Mouse (Mus musculus) G1E (cell line): Measurements from ENCODE around the gene Lrmda.

Experiments
- CTCF ChIP-seq: IDR thresholded peaks from 2 replicates; pipeline ENCODE4 v1.5.1; 2012; ENCODE audit warnings: low read depth, low read length, inconsistent platforms, mixed read lengths
- POLR2AphosphoS5 ChIP-seq: IDR thresholded peaks from 2 replicates; pipeline ENCODE4 v1.6.1; 2012; ENCODE audit warnings: low read depth, low read length, inconsistent platforms; ENCODE audit not compliant: insufficient replicate concordance

DNA sequence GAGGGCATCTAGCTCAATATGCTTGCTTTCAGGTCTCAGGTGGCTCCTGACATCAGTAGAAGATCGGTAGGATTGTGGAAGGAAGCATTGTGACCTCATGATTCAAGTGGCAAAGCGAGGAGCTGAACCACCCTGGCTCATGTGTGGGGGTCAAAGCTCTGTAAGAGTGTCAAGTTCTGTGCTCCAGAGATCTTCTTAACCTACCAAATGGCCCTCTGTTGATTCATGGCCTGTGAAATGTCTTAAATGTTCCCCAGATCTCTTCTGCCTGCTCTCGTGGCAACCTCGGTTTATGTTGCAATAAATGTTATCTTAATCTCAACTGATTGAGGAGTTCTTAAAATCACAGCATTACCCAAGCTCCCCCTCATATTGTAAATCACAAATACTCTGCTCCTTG is 780.5 kb downstream of the Lrmda start:
- TF ChIP-seq CTCF (no peak), POLR2AphosphoS5 (no peak)
